Mouse (Mus musculus) T-helper 17 cell (primary cell): ENCODE data around the gene Polr2l.

Source experiments
- in situ Hi-C, 2 experiments: fragments of 300-600 bp; cut with MboI, MseI; formaldehyde crosslinking; loops; 1 replicate in 1 of 2; 2 replicates in 1 of 2; pipeline ENCODE4 v1.15.1; 2025; ENCODE audit warnings: high pct_unique_total_duplicates in 2 of 2

Polr2l gene

DNA sequence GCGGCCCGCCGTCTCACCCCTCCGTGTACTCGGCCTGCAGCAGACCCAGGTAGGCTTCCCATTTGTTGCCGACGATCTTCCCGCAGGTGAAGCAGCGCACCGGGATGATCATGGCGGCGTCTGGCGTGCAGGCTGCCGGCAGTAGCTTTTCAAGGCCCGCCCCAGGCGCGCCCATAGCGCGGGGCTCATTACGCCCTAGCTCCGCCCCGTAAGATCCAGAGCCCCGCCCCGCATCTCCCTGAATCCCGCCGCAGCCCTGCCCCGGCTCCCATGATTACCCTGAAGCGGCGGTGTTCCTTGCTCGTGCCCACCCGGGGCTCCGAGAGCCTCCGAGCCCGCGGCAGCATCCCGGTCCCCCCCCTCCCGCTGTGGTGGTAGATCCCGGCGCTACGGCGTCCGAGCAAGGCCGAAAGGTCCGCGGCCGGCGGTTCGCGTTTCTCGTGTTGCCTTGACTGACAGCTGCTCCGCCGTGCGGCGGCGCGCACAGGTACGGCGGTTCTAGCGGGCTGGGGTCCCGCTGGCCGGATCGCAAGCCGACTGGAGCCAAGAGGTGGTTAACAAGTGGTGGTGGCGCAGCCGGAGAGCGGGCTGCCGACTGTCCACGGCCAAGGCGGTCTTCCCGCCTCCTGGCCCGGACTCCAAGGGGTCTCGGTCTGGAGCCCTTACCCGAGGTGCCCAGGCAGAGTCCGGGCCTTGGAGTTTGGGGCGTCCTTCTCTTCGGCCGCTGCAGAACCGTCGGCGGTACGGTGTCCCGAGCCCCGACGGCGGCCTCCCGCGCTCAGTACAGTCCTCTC lies at the start of gene Polr2l, which contains the start of gene Tspan4:
Polr2l (minus strand) TSS at position 122 of the 794 bp plus-strand sequence.
Tspan4 (plus strand) TSS at position 230 of the 794 bp plus-strand sequence.
- in situ Hi-C loops = loop anchor here in 1 of 2 experiments (5.0 kb wide), 1 partner anchor 427 kb away; no protein-coding TSS in a partner anchor

DNA sequence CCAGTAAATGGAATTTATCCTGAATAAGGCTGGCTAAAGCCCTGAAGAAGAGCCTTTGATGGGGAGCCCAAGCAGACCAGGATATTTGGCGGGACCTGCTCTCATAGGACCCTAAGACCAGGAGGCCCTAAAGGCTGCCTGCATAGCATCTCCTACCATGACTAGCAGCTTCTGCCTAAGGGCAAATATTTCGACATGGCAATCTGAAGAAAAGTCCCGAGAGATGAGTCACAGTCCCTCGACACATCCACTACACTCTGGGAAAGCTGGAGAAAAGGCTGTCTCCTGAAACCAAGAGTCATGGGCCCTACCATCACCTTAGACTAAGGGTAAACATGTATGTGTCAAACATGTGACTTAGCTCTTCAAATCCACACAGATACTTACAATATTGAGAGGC lies 49.3 kb upstream of the Polr2l start:
- in situ Hi-C loops = loop anchor here in 1 of 2 experiments (5.0 kb wide), 1 partner anchor 37 kb away; no protein-coding TSS in a partner anchor

DNA sequence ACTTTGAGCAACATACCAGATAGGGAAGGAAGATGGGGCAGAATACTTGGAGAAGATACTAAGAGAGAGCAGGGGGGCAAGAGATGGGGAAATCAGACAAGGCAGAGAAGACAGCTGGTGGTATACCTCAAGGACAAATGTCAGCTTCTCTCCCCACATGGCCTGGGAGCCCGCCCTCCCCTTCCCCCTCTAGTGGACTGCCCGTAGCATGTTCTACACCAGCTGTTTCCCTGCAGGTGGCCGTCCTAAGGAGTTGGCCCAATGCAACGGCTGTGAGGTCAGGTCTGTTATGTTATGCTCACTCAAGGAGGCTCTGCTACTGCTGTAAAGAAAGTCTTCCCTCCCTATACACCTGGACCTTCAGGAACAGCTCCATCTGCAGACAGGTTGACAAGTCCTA lies 48.1 kb upstream of the Polr2l start:
- in situ Hi-C loops = loop anchor here in 1 of 2 experiments (5.0 kb wide), 1 partner anchor 36 kb away; no protein-coding TSS in a partner anchor

GRCm38 (mm10) chr7:141519795-141520194 lies 44.9 kb upstream of the Polr2l start:
- in situ Hi-C loops = loop anchor here in 1 of 2 experiments (5.0 kb wide), 1 partner anchor 32 kb away; no protein-coding TSS in a partner anchor

- in situ Hi-C loops = no loop called here
These were observed 44.0 kb upstream of the Polr2l start for GRCm38 (mm10) chr7:141518926-141519325.

DNA sequence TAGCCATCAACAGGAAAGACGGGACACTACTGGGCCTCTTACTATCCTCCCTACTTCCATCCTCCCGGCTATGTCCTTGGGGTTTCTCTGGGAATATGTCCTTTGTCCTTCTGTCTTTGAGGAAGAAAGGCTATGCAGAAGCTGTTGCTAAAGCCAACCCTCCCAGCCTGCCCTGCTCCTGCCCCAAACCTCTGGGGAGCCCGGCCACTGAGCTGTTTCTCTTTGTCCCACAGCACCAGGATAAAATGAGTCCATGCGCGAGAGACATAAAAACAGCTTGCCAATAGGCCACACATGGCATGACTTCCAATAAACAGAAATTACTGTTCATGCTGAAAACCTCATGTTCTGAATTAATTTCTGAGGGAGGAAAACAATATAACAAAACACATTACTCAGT lies 43.4 kb upstream of the Polr2l start:
- in situ Hi-C loops = no loop called here

GRCm38 (mm10) chr7:141517638-141518037 lies 42.7 kb upstream of the Polr2l start:
- in situ Hi-C loops = no loop called here

- in situ Hi-C loops = no loop called here
These were observed 35.8 kb upstream of the Polr2l start for GRCm38 (mm10) chr7:141510681-141511191.

- in situ Hi-C loops = no loop called here
These were observed 35.3 kb upstream of the Polr2l start for GRCm38 (mm10) chr7:141510196-141510595.

GRCm38 (mm10) chr7:141508160-141508559 lies 33.2 kb upstream of the Polr2l start:
- in situ Hi-C loops = no loop called here

- in situ Hi-C loops = no loop called here
These were observed 31.3 kb upstream of the Polr2l start for GRCm38 (mm10) chr7:141506278-141506677.

DNA sequence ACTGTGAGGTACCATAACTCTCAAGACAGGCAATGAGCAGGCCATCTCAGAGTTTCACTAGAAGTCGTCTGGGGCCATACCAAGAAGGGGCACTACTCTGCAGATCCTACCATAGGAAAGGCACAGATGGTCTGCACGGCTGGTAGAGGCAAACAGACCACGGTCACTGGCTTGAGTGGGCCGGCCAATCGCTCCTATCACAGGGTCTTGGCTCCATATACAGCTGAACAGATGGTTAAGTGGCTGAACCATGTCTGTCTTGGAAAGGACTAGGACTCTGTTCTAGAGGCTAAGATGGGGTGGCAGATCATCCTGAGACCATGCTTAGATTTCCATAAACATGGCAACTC lies 27.6 kb upstream of the Polr2l start:
- in situ Hi-C loops = loop anchor here in 1 of 2 experiments (5.0 kb wide), 1 partner anchor 255 kb away; no protein-coding TSS in a partner anchor

DNA sequence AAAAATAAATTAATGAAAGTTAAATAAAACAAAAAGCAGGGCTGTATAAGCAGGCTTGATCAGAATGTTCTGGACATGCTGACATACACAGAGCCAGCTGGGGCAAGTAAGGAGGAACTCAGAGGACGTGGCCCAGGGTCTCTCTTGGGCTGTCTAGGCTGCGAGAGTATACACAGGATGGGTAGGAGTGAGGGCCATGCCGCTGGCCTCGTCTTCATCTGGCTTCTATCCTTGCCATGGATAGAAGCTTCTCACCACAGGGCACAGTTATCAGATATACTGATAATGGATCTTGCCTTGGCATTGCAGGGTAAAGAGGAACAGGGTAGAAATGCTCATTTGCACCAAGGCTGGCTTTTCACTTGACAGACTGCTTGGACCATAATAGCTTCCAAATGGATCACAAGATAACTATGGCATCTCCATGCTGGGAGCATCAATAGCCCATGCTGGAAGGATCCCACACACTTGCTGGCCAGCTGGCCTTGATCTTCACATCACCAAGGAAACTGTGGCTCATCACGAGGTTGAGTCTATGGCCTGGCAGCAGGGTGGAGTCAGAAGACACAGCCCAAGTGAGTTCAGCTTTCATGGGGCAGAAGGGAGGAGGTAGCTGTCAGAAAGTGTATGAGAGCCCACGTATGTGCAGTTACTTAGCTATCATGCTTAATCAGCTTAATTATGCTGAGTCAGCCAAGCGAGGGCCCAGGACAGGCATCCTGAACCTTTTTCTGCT lies 27.1 kb upstream of the Polr2l start:
- in situ Hi-C loops = loop anchor here in 1 of 2 experiments (5.0 kb wide), 1 partner anchor 255 kb away; no protein-coding TSS in a partner anchor

DNA sequence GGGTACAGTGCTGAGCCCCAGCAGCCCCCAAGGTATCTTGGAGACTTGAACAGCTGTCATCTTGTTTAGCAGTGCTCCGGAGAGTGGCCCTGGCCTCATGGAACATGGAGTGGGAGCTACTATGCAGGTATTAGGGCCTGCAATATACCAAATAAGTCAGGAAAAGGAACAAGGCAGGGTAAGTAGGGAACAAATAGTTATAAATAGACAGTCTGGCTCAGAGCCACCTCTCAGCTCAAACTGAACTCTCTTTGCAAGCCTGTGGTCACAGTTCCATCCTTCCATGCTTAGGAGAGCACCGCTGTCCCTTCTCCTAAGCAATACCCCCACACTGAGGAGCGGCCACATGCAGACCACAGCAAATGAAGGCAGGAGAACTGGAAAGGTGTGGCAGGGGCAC lies 22.7 kb upstream of the Polr2l start:
- in situ Hi-C loops = loop anchor here in 1 of 2 experiments (10.0 kb wide), 1 partner anchor 277 kb away; no protein-coding TSS in a partner anchor

DNA sequence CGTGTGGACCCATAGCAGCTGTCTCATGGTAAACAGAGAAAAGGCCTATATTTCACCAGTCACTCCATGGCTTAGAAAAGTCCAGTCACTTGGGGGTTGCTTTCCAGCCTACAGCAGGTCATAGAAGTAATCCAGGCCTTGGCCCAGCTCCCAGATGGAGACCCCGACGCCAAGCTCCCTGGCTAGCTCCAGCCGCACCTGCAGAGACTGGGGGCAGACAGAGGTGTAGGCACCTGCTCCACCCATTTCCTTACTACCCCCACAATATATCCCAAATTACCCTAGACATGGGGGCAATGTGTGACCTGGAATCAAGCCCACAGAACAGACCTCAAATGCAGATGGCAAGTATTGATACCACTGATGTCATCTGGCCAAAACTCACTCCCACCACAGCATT lies 21.0 kb upstream of the Polr2l start:
- in situ Hi-C loops = loop anchor here in 1 of 2 experiments (10.0 kb wide), 1 partner anchor 279 kb away; no protein-coding TSS in a partner anchor

DNA sequence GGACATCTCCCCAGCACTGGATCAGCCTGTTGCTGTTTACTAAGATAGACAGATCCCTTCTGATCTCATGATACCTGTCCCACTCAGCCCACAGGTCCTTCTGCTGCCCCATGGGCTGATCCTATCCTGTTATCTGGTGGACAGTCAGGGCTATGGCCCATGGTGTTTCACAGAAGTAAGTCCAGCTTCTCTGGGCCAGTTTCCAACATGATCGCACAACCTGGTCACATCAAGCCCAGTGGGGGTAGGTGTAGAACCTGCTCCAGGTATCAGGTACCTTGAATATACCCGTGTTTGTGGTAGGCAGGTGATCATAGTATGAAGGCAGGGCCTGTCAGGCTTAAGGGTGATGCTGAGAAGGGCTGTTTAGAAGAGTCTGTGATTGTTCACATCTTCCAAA lies 20.4 kb upstream of the Polr2l start:
- in situ Hi-C loops = loop anchor here in 1 of 2 experiments (10.0 kb wide), 1 partner anchor 279 kb away; no protein-coding TSS in a partner anchor

- in situ Hi-C loops = loop anchor here in 1 of 2 experiments (10.0 kb wide), 1 partner anchor 281 kb away; no protein-coding TSS in a partner anchor
These were observed 18.8 kb upstream of the Polr2l start for GRCm38 (mm10) chr7:141493729-141494128.

DNA sequence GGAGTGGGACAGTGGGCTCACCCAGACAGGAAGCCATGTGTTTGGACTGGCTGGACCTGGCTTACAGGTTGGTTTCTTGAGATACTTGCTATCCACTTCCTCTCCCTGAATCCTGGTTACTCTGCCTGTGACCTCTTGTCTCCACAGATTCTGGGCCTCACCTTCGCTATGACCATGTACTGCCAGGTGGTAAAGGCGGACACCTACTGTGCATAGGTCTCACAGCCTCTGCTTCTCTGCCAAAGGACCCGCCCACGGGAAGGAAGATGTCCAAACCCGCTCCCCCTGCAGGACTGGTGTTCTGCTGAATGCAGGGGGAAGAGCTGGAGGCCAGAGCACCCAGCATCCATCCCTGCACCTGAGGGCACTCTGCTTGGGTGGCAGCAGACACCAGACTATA lies 17.8 kb upstream of the Polr2l start:
- in situ Hi-C loops = loop anchor here in 1 of 2 experiments (10.0 kb wide), 1 partner anchor 282 kb away; no protein-coding TSS in a partner anchor

GRCm38 (mm10) chr7:141491151-141491550 lies 16.2 kb upstream of the Polr2l start:
- in situ Hi-C loops = loop anchor here in 1 of 2 experiments (10.0 kb wide), 1 partner anchor 284 kb away; no protein-coding TSS in a partner anchor

DNA sequence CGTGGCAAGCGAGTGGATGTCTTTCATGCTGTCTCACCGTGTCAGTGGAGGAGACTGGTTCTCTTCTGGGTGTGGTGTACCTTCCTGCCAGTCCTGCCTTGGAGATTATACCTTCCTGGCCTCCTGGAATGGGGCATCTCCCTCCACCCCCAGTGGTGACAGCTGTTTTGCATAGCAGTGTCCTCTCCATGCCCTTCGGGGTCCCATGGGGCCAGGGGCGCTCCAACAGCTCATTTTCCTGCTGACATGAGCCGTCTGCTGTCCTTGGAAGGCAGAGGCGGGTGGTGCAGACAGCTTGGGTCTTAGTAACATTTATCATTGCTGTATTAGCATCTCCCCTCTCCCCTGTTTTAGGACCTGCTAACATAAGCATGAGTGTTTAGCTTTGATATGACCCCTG lies 12.2 kb upstream of the Polr2l start:
- in situ Hi-C loops = loop anchor here (5.0 kb wide), 2 partner anchors 35 to 40 kb away; no protein-coding TSS in a partner anchor

DNA sequence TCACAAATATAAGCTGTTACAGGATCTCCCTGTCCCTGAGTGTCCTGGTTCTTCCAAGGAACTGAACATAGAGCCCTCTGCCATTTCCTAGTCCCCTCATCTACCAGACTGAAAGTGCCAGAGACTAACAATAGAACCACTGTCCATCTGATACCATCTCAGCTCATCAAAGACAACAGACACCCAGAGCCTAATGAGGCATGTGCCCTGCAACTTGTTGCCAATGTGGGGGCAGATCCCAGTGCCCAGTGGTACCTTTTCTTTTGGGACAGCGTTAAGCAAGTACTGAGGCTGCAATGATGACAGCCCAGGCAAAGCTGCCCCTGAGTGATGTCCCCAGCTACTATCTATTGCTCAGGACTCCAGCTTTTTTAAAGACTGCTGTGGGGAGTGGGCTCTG lies 11.3 kb upstream of the Polr2l start:
- in situ Hi-C loops = loop anchor here (5.0 kb wide), 2 partner anchors 36 to 41 kb away; no protein-coding TSS in a partner anchor
